Mouse (Mus musculus) heart, adult 2 months (tissue): ENCODE measurements at regions not wholly inside any gene's neighbourhood (a gene's known extent, or its start where the extent isn't known, plus 50 kb on each side); places are given as distances from the start of the nearest gene placed in this dataset.

Experiments used
- DNase-seq, 2 experiments: peaks; one replicate each; pipeline ENCODE4 v3.0.0; 2021
- H3K27ac ChIP-seq: fragments of 200-600 bp; 2 replicates; pipeline ENCODE4 v1.8.1; 2022
- H3K27me3 ChIP-seq: fragments of 200-500 bp; 2 replicates; pipeline ENCODE4 v1.6.1; 2012; ENCODE audit warnings: mild to moderate bottlenecking, low read length, inconsistent platforms, mixed read lengths; ENCODE audit not compliant: control insufficient read depth, insufficient read depth
- H3K36me3 ChIP-seq: fragments of 200-500 bp; 2 replicates; pipeline ENCODE4 v1.6.1; 2012; ENCODE audit warnings: low read length, inconsistent platforms; ENCODE audit not compliant: control insufficient read depth, insufficient read depth
- H3K4me1 ChIP-seq: fragments of 200-500 bp; 2 replicates; pipeline ENCODE4 v1.6.1; 2011; ENCODE audit warnings: low read length; ENCODE audit not compliant: control insufficient read depth, insufficient read depth
- H3K4me3 ChIP-seq: fragments of 200-600 bp; 2 replicates; pipeline ENCODE4 v1.8.1; 2022
- H3K79me2 ChIP-seq: fragments of 200-500 bp; replicated peaks from 2 replicates; pipeline ENCODE4 v1.6.1; 2012; ENCODE audit warnings: mild to moderate bottlenecking, inconsistent platforms, low read length, moderate library complexity, mixed read lengths; ENCODE audit not compliant: control insufficient read depth, insufficient read depth
- H3K9ac ChIP-seq: fragments of 200-500 bp; 2 replicates; pipeline ENCODE4 v1.6.1; 2012; ENCODE audit warnings: low read depth, mild to moderate bottlenecking, control low read depth, inconsistent platforms, low read length, mixed read lengths
- CTCF ChIP-seq: fragments of 200-600 bp; IDR thresholded peaks from 2 replicates; pipeline ENCODE4 v1.8.1; 2022; ENCODE audit warnings: antibody characterized with exemption, mild to moderate bottlenecking, moderate library complexity
- EP300 ChIP-seq: fragments of 200-500 bp; IDR thresholded peaks from 2 replicates; pipeline ENCODE4 v1.6.1; 2011; ENCODE audit warnings: low read depth, low read length, control low read depth; ENCODE audit not compliant: insufficient read depth
- POLR2A ChIP-seq: fragments of 200-500 bp; IDR thresholded peaks from 2 replicates; pipeline ENCODE4 v1.6.1; 2011; ENCODE audit warnings: mild to moderate bottlenecking, low read depth, low read length, control low read depth; ENCODE audit not compliant: insufficient read depth
- WGBS: fragments of 180-500 bp; shearing (Covaris S2); methylation state at CpG from one replicate; pipeline ENCODE4 v1.1.7; 2018; 5-methylcytosine and 5-hydroxymethylcytosine counted together
- intact Hi-C: fragments of 180-260 bp; cut with DNase I; formaldehyde crosslinking; loops from one replicate; pipeline ENCODE4 v1.15.1; 2025

GRCm38 (mm10) chr13:72023666-72024065 is 60.1 kb upstream of the Irx1 start:
- DNase-seq = peak; percentile 17 to 31
- intact Hi-C loops = no loop called here
- TF ChIP-seq CTCF = no peak
- no peak for TF ChIP-seq POLR2A
- TF ChIP-seq EP300 = no peak

GRCm38 (mm10) chr13:72043930-72044470 is 80.5 kb upstream of the Irx1 start:
- no peak for DNase-seq
- Histone ChIP-seq H3K27me3 (no peaks in the 10 kb centered on the region; the same call in 1 of the 2 replicates), H3K27ac (no peak overlapping the region), H3K36me3 (no peaks in the 10 kb centered on the region), H3K9ac (no peak overlapping the region), H3K4me3 (no peak overlapping the region), H3K4me1 (no peaks in the 10 kb centered on the region), H3K79me2 (no peaks in the 10 kb centered on the region)
- WGBS = 82% methylated on average over 5 of the region's 5 CpGs
- TF ChIP-seq POLR2A = no peak
- no peak for TF ChIP-seq CTCF
- TF ChIP-seq EP300 = no peak
- intact Hi-C loops = no loop called here

More at GRCm38 (mm10) chr13:72023666-72024065, 60.1 kb upstream of the Irx1 start:
- Histone ChIP-seq H3K36me3 (no peaks in the 10 kb centered on the region), H3K27me3 (no peaks in the 10 kb centered on the region), H3K27ac (no peak overlapping the region), H3K79me2 (no peaks in the 10 kb centered on the region), H3K4me1 (no peaks in the 10 kb centered on the region), H3K9ac (no peak overlapping the region), H3K4me3 (no peak overlapping the region)
- WGBS = 33% methylated on average over 5 of the region's 5 CpGs

GRCm38 (mm10) chr13:72056469-72056868 is 92.9 kb upstream of the Irx1 start:
- 95% methylated on average over 3 of the region's 3 CpGs for WGBS
- Histone ChIP-seq H3K4me3 (no peak overlapping the region), H3K79me2 (no peaks in the 10 kb centered on the region), H3K36me3 (no peaks in the 10 kb centered on the region), H3K4me1 (no peaks in the 10 kb centered on the region), H3K27ac (no peak overlapping the region), H3K9ac (no peak overlapping the region), H3K27me3 (no peaks in the 10 kb centered on the region)
- TF ChIP-seq POLR2A = no peak
- TF ChIP-seq EP300 = no peak
- no peak for TF ChIP-seq CTCF
- no peak for DNase-seq
- intact Hi-C loops = no loop called here

- no peak overlapping the region for H3K27ac ChIP-seq
- WGBS = 72% methylated on average over 6 of the region's 6 CpGs
- no peak overlapping the region for H3K4me3 ChIP-seq
- H3K36me3 ChIP-seq = no peaks in the 10 kb centered on the region
- no peak for DNase-seq
- no peak overlapping the region for H3K9ac ChIP-seq
- H3K4me1 ChIP-seq = no peaks in the 10 kb centered on the region
- TF ChIP-seq POLR2A = no peak
- TF ChIP-seq CTCF = no peak
- TF ChIP-seq EP300 = no peak
- no peaks in the 10 kb centered on the region for H3K27me3 ChIP-seq
- intact Hi-C loops = no loop called here
- H3K79me2 ChIP-seq = no peaks in the 10 kb centered on the region
Measured at GRCm38 (mm10) chr13:72061659-72062058, 98.1 kb upstream of the Irx1 start.

GRCm38 (mm10) chr13:72063278-72063761 is 99.8 kb upstream of the Irx1 start:
- no peak overlapping the region for H3K9ac ChIP-seq
- H3K4me3 ChIP-seq = no peak overlapping the region
- H3K4me1 ChIP-seq = no peaks in the 10 kb centered on the region
- DNase-seq = no peak
- WGBS = 78% methylated on average over 5 of the region's 5 CpGs
- intact Hi-C loops = no loop called here
- no peaks in the 10 kb centered on the region for H3K79me2 ChIP-seq
- H3K27ac ChIP-seq = no peak overlapping the region
- H3K36me3 ChIP-seq = no peaks in the 10 kb centered on the region
- no peak for TF ChIP-seq POLR2A
- TF ChIP-seq CTCF = no peak
- no peak for TF ChIP-seq EP300
- H3K27me3 ChIP-seq = no peaks in the 10 kb centered on the region

GRCm38 (mm10) chr13:72096585-72096984 is 133.1 kb upstream of the Irx1 start:
- H3K79me2 ChIP-seq = no peaks in the 10 kb centered on the region
- H3K36me3 ChIP-seq = no peaks in the 10 kb centered on the region
- no peaks in the 10 kb centered on the region for H3K4me1 ChIP-seq
- no peak overlapping the region for H3K9ac ChIP-seq
- no peaks in the 10 kb centered on the region for H3K27me3 ChIP-seq
- no peak overlapping the region for H3K27ac ChIP-seq
- H3K4me3 ChIP-seq = no peak overlapping the region
- DNase-seq = no peak
- intact Hi-C loops = no loop called here
- TF ChIP-seq EP300 (no peak), CTCF (no peak), POLR2A (no peak)
- 46% methylated on average over 5 of the region's 5 CpGs for WGBS
